ENCODE assay signal across 19 mouse cellular contexts in the genomic region with DNA sequence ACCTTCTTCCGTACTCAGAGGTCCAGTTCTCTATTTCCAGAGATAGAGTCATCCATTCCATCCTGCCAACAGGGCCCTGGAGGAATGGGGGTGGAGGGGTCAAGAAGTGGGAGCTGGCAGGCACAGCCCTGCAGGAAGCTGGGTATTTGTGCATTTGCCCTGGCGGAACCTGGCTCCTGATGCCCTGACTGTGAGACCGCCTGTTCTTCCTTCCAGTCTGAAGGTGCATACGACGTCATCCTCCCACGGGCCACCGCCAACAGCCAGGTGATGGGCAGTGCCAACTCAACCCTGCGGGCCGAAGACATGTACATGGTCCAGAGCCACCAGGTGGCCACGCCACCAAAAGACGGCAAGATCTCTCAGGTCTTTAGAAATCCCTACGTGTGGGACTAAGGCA. TPM values are rescaled to one million over a fixed set of nuclear protein-coding genes. Genes with fewer than 3 reads are reported as not detected.
DNase-seq lines count a peak whose midpoint lies in the region; ATAC-seq and TF ChIP-seq lines count a peak whose summit lies in the region.
"Had no signal": no experiment of that assay in that cellular context is flagged by ENCODE, and none has a peak within 500 bp of the region (broad histone marks: within the 10 kb centered on the region; RNA-seq: fewer than 3 reads in every experiment).

No protein-coding gene starts in this region.

- H3K4me1 ChIP-seq in heart, embryonic 15.5 days (replicated peaks): peaks cover 32% of the 10 kb centered on the region
- peaks cover 23 to 46% of the 10 kb centered on the region in 2 experiments for H3K4me1 ChIP-seq in CH12.LX (ENCODE audit: control insufficient read depth in 1 of 2, insufficient read depth in 2 of 2)

- no peak; the same call in 1 of the 2 replicates for ATAC-seq in heart, embryonic 15.5 days (replicated peaks; ENCODE audit: insufficient number of reproducible peaks, insufficient read depth, low FRiP score, low read depth)

- dilution Hi-C loops in CH12.LX (cut with MboI; ENCODE audit: extremely low pct_ligation_motif_present, extremely low pct_unique_long_range_greater_than_20kb, low sequenced_read_pairs): no loop called here

- no peaks in the 10 kb centered on the region for H3K27me3 ChIP-seq in heart, embryonic 15.5 days
- H3K27me3 ChIP-seq in CH12.LX (replicated peaks): peaks cover 1% of the 10 kb centered on the region
- H3K27me3 ChIP-seq: embryonic facial prominence, embryonic 13.5 days; kidney, embryonic 15.5 days had no signal

- no peak overlapping the region for H3K4me2 ChIP-seq in heart, embryonic 15.5 days
- no peak overlapping the region for H3K4me2 ChIP-seq in CH12.LX (ENCODE audit: insufficient read depth, low read depth, poor library complexity, severe bottlenecking)
- H3K4me2 ChIP-seq: embryonic facial prominence, embryonic 13.5 days; heart, embryonic 11.5 days had no signal

- no peak for DNase-seq in heart, adult 9 months (ENCODE audit: low spot score in 2 of 2)
- DNase-seq in CH12.LX (ENCODE audit: extremely low read depth): no peak
- peak; percentile 97 for DNase-seq in cerebellum, adult 11-12 months
- peak; percentile 92 to 93 for DNase-seq in cerebellum, postnatal 25 days
- DNase-seq in adrenal gland, postnatal 4 days (ENCODE audit: low spot score in 2 of 2): no peak
- no peak for DNase-seq in lung, adult 18-20 months
- DNase-seq: adrenal gland, adult 2 months; gastrocnemius, postnatal 10 days; lung, postnatal 10 days had no signal

- 88% methylated on average over 12 of the region's 12 CpGs for WGBS in heart, embryonic 15.5 days

- peak overlapping the region; percentile 80; the same call in 1 of the 2 replicates for H3K27ac ChIP-seq in heart, embryonic 15.5 days
- no peak overlapping the region for H3K27ac ChIP-seq in CH12.LX (ENCODE audit: insufficient read depth, low read depth)
- H3K27ac ChIP-seq: embryonic facial prominence, embryonic 13.5 days; layer of hippocampus, adult 2 months; left cerebral cortex, adult 2 months; liver, embryonic 14.5 days had no signal

- TF ChIP-seq POLR2A in CH12.LX (IDR thresholded peaks at IDR 0.05; ENCODE audit: low read depth, low read length): no peak

- TF ChIP-seq CTCF in CH12.LX (conservative IDR thresholded peaks at IDR 0.05 in 1 of 2, IDR thresholded peaks at IDR 0.05 in 1 of 2; ENCODE audit: low read depth in 2 of 2, low read length in 2 of 2): no peak; a peak in 1 of 4 replicates

- TF ChIP-seq EP300 in CH12.LX (IDR thresholded peaks at IDR 0.05; ENCODE audit: low read length): no peak

- H3K4me3 ChIP-seq in heart, embryonic 15.5 days: no peak overlapping the region
- H3K4me3 ChIP-seq in CH12.LX (replicated peaks in 1 of 3; ENCODE audit: low read depth in 2 of 3, low read length in 2 of 3, poor library complexity in 1 of 3): no peak overlapping the region
- H3K4me3 ChIP-seq: embryonic facial prominence, embryonic 13.5 days; kidney, embryonic 15.5 days; layer of hippocampus, adult 2 months; left cerebral cortex, adult 2 months; limb, embryonic 10.5 days had no signal

- no peak overlapping the region for H3K9ac ChIP-seq in heart, embryonic 15.5 days
- H3K9ac ChIP-seq in CH12.LX (ENCODE audit: insufficient read depth, low read depth): no peak overlapping the region
- H3K9ac ChIP-seq: embryonic facial prominence, embryonic 13.5 days; kidney, embryonic 15.5 days; liver, embryonic 14.5 days had no signal

- no peak; the same call in 1 of the 2 replicates for TF ChIP-seq RAD21 in CH12.LX (IDR thresholded peaks at IDR 0.05; ENCODE audit: low read depth, low read length)

- 0 out of 2 replicates have a peak, but pooled peaks cover 3% of the 10 kb centered on the region for H3K36me3 ChIP-seq in heart, embryonic 15.5 days
- H3K36me3 ChIP-seq in CH12.LX (replicated peaks in 1 of 2; ENCODE audit: control insufficient read depth in 1 of 2, insufficient read depth in 1 of 2, low read length in 1 of 2): no peaks in the 10 kb centered on the region

- no peaks in the 10 kb centered on the region for H3K9me3 ChIP-seq in heart, embryonic 15.5 days (replicated peaks)
- no peaks in the 10 kb centered on the region for H3K9me3 ChIP-seq in CH12.LX (replicated peaks; ENCODE audit: low read length)
- H3K9me3 ChIP-seq: embryonic facial prominence, embryonic 13.5 days; kidney, embryonic 15.5 days; limb, embryonic 10.5 days had no signal

- in situ Hi-C loops in CH12.LX (cut with MboI; ENCODE audit: low pct_ligation_motif_present, low pct_unique_long_range_greater_than_20kb, low sequenced_read_pairs): no loop called here

- H3K79me2 ChIP-seq in CH12.LX (replicated peaks; ENCODE audit: control insufficient read depth, extremely low read depth, insufficient read depth, poor library complexity, severe bottlenecking): no peaks in the 10 kb centered on the region

TF ChIP-seq in CH12.LX, 34 proteins besides CTCF, POLR2A, EP300 and RAD21:
- no peak for TF ChIP-seq E2F4 (IDR thresholded peaks at IDR 0.05; ENCODE audit: insufficient replicate concordance, low read depth, low read length)
- TF ChIP-seq SMC3 (IDR thresholded peaks at IDR 0.05; ENCODE audit: low read depth, low read length): peak; percentile 10; the same call in 1 of the 2 replicates
- TF ChIP-seq ZKSCAN1 (IDR thresholded peaks at IDR 0.05; ENCODE audit: borderline replicate concordance, low read depth, low read length): no peak
- no peak for TF ChIP-seq MEF2A (IDR thresholded peaks at IDR 0.05; ENCODE audit: borderline replicate concordance, low read depth, low read length)
- TF ChIP-seq USF2 (conservative IDR thresholded peaks at IDR 0.05; ENCODE audit: low read depth, low read length): no peak
- no peak for TF ChIP-seq ELF1 (IDR thresholded peaks at IDR 0.05; ENCODE audit: low read depth, low read length)

RNA-seq across cellular contexts. Expression of a gene that starts 17.3 kb away (rescaled TPM):
- 12.4 and 19.8 TPM in 2 replicates for polyA plus RNA-seq in heart, embryonic 15.5 days (2015; fragmentation: Nextera tagmentation; extraction: Ambion mirVana)
- total RNA-seq in CH12.LX (2012; rRNA removed) (not detected in 2 replicates), CH12.LX (2014; rRNA removed) (not detected in 2 replicates)
- polyA plus RNA-seq in CH12.LX (2012; ENCODE audit: insufficient read length, low read depth): not detected in 2 replicates
- 10 to 100 TPM; 17.6 to 41.1 TPM for total RNA-seq in adrenal gland, postnatal 4 days (2021)
- total RNA-seq: hematopoietic stem cell, adult 5-6 weeks; MEL had no signal

RNA-seq across cellular contexts. Expression of a gene that starts 21.6 kb away (rescaled TPM):
- polyA plus RNA-seq in heart, embryonic 15.5 days (2015; fragmentation: Nextera tagmentation; extraction: Ambion mirVana): 0.82 and 2.2 TPM in 2 replicates
- 0.13 and 0.17 TPM in 2 replicates for total RNA-seq in CH12.LX (2012; rRNA removed)
- total RNA-seq in CH12.LX (2014; rRNA removed): 0.18 and 0.32 TPM in 2 replicates
- 1.0 TPM in 2 replicates for polyA plus RNA-seq in CH12.LX (2012; ENCODE audit: insufficient read length, low read depth)
- 1 to 10 TPM; 1.9 to 3.3 TPM for total RNA-seq in adrenal gland, postnatal 4 days (2021)
- total RNA-seq: MEL had no signal

Comparison
In these comparisons a context has a peak if more than half of its experiments do, and no peak if none do; other contexts are left out.
1. DNase-seq: peak in cerebellum, adult 11-12 months (single experiment) and cerebellum, postnatal 25 days (2 of 2); none in heart, adult 9 months (0 of 2), CH12.LX (single experiment), adrenal gland, postnatal 4 days (0 of 2) and lung, adult 18-20 months (0 of 2).
2. RNA of a gene that starts 17.3 kb away (total RNA-seq): 17.6 to 41.1 TPM in adrenal gland, postnatal 4 days; not detected in CH12.LX; every median in the first group is over 10 times any median in the second.